Mouse (Mus musculus) E14TG2a.4 (cell line): ENCODE measurements around the gene Dnase2b.

Experiments used
- H3K27me3 ChIP-seq: 2 replicates; pipeline ENCODE4 v1.6.1; 2014; ENCODE audit warnings: low read length, control low read depth; ENCODE audit not compliant: insufficient read depth
- H3K36me3 ChIP-seq: 2 replicates; pipeline ENCODE4 v1.6.1; 2014; ENCODE audit warnings: low read length, control low read depth; ENCODE audit not compliant: insufficient read depth
- H3K4me1 ChIP-seq: replicated peaks from 2 replicates; pipeline ENCODE4 v1.6.1; 2014; ENCODE audit warnings: low read depth, low read length, control low read depth
- H3K4me3 ChIP-seq: replicated peaks from 2 replicates; pipeline ENCODE4 v1.5.1; 2014; ENCODE audit warnings: mild to moderate bottlenecking, low read length
- H3K9me3 ChIP-seq: 2 replicates; pipeline ENCODE4 v1.6.1; 2014; ENCODE audit warnings: low read length, control low read depth
- CTCF ChIP-seq: conservative IDR thresholded peaks from 2 replicates; pipeline ENCODE4 v1.5.1; 2014; ENCODE audit warnings: low read length
- NANOG ChIP-seq: IDR thresholded peaks from 2 replicates; pipeline ENCODE4 v1.6.1; 2014; ENCODE audit warnings: borderline replicate concordance, low read length, mixed read lengths
- POU5F1 ChIP-seq: IDR thresholded peaks from 2 replicates; pipeline ENCODE4 v1.6.1; 2014; ENCODE audit warnings: low read length, borderline replicate concordance

Dnase2b gene

DNA sequence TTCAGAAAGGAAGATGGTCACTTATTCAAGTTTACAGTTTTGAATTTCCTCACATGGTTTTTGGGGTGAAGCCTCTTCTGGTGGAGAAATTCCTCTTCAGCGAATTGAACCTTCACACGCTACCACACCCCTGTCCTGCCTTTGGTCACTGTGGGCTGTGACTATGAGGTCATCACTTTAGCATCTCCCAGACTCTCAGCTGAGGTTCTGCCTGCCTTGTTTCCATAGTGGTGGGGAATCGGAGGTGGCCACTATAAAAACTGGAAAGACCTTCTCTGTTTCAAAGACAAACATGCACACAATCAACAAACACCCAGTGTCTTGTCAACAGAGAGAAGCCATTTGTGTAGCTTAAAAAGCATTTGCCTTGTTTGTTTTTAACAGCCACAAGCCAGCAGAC is 35.8 kb upstream of the Dnase2b start, which contains the start of gene 4930503B20Rik:
4930503B20Rik (minus strand) TSS at position 101 of the 400 bp plus-strand sequence.
- TF ChIP-seq CTCF (no peak), POU5F1 (no peak), NANOG (no peak)
- H3K4me1 ChIP-seq, result peaks cover 12% of the 10 kb centered on the region
- H3K9me3 ChIP-seq, result no peaks in the 10 kb centered on the region
- peaks cover 4% of the 10 kb centered on the region; the same call in 1 of the 2 replicates for H3K27me3 ChIP-seq
- no peak within 1 kb of the TSS for H3K4me3 ChIP-seq
- H3K36me3 ChIP-seq, result no peaks in the 10 kb centered on the region

GRCm38 (mm10) chr3:146650716-146651115 is 35.3 kb upstream of the Dnase2b start:
- TF ChIP-seq POU5F1 (no peak), NANOG (peak; percentile 96), CTCF (no peak)
- H3K4me1 ChIP-seq, result peaks cover 12% of the 10 kb centered on the region
- H3K27me3 ChIP-seq, result peaks cover 4% of the 10 kb centered on the region; the same call in 1 of the 2 replicates
- no peaks in the 10 kb centered on the region for H3K36me3 ChIP-seq
- H3K9me3 ChIP-seq, result no peaks in the 10 kb centered on the region
- no peak overlapping the region for H3K4me3 ChIP-seq

DNA sequence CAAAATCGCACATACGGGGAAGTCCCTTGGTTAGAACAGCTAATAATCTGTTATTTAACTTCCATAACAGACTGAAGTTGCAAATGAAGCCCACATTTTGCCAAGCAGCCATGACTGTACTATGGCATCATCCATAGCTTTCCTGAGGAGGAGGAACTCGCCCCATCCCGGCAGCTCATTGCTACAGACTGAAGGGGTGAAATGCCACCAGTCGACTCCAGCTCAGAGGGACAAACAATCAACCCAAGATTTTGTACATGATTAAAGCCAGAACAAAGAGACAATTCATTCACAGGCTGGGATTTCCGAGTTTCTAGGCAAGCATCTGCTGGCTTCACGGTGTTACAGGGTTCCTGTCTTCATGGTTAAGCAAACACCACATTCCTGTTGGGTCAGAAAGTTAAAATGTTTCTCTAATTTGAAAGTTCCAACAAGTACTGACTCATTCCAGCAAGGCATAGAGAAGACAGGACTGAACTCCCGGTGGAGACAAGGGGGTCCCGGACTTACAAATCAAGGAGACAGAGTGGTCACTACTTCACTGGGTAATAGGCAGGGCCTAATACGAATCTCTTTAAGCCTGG is 34.0 kb upstream of the Dnase2b start:
- Histone ChIP-seq H3K9me3 (no peaks in the 10 kb centered on the region), H3K4me3 (no peak overlapping the region), H3K4me1 (peaks cover 4% of the 10 kb centered on the region; the same call in 1 of the 2 replicates), H3K27me3 (peaks cover 4% of the 10 kb centered on the region; the same call in 1 of the 2 replicates), H3K36me3 (no peaks in the 10 kb centered on the region)
- TF ChIP-seq NANOG (no peak), CTCF (no peak), POU5F1 (no peak)

DNA sequence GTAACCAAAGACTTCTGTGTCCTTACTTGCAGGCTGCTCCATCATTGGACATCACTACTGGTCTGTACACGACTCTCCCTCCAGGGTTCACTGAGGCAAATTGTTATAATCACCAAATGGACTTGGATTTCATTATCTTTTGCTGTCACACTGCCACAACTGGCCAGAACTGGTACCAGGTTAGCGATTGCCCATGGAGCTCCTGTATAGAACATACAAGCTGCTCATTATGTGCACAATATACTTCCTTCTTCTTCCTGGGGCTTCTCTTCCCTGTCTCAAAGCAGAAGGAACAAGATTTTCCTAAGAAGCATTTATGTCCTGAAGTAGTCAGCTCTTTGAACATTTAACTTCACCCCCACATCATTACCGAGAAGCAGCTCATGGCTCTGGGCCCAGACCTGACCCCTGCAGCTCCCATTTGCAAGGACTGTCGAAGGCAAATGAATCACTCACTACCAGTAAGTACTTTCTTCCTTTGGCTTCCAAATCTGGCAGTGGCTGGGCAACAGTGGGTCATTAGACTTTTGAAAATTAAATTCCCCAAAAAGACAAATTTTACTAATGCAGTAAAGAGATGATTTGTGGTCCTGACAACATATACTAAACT is 26.5 kb upstream of the Dnase2b start:
- TF ChIP-seq NANOG, result no peak
- no peak for TF ChIP-seq POU5F1
- TF ChIP-seq CTCF, result no peak
- Histone ChIP-seq H3K4me1 (no peaks in the 10 kb centered on the region), H3K36me3 (no peaks in the 10 kb centered on the region), H3K27me3 (no peaks in the 10 kb centered on the region), H3K9me3 (peaks cover 22% of the 10 kb centered on the region), H3K4me3 (no peak overlapping the region)

DNA sequence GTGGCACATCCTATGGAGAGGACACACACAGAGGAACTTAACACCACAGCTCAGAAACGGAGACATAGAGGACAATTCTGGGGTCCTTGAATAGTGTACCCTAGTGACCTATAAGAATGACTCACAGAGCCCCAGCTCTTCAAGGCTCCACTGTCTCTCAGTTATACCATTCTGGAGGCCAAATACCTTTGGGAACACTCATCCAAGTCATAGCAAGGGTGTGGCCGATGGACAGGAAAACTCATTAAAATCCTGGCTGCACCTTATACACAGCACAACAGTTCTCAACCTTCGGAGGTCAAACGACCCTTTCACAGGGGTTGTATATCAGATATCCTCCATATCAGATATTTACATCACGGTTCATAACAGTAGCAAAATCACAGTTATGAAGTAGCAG is 17.1 kb upstream of the Dnase2b start:
- Histone ChIP-seq H3K4me3 (no peak overlapping the region), H3K9me3 (peaks cover 8% of the 10 kb centered on the region; the same call in 1 of the 2 replicates), H3K36me3 (no peaks in the 10 kb centered on the region), H3K27me3 (no peaks in the 10 kb centered on the region), H3K4me1 (no peaks in the 10 kb centered on the region)
- TF ChIP-seq NANOG (no peak), POU5F1 (no peak), CTCF (no peak)

GRCm38 (mm10) chr3:146628227-146628982 is 13.0 kb upstream of the Dnase2b start:
- no peaks in the 10 kb centered on the region for H3K9me3 ChIP-seq
- H3K27me3 ChIP-seq, result no peaks in the 10 kb centered on the region
- H3K36me3 ChIP-seq, result no peaks in the 10 kb centered on the region
- no peak overlapping the region for H3K4me3 ChIP-seq
- H3K4me1 ChIP-seq, result no peaks in the 10 kb centered on the region
- no peak for TF ChIP-seq POU5F1
- TF ChIP-seq NANOG, result no peak
- no peak for TF ChIP-seq CTCF

DNA sequence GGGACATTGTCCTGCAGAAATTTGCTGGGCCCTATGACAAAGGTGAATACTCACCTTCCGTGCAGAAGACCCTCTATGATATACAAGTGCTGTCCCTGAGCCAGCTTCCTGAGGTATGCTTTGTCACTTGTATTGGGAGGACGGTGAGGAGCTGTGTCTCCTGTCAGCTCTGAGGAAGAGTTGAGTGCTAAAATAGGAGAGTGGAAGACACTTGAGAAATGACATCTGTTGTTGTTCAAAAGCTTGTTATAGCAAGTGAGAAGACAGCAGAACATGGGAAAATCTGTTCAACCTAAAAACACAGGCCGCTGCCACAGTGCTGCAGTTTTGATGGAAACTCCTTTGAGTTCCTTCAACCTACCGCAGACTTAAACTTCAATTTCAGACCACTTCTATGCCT is 10.4 kb upstream of the Dnase2b start:
- no peaks in the 10 kb centered on the region for H3K36me3 ChIP-seq
- H3K4me1 ChIP-seq, result no peaks in the 10 kb centered on the region
- H3K4me3 ChIP-seq, result no peak overlapping the region
- TF ChIP-seq NANOG, result no peak
- TF ChIP-seq CTCF, result no peak
- no peak for TF ChIP-seq POU5F1
- H3K27me3 ChIP-seq, result no peaks in the 10 kb centered on the region
- H3K9me3 ChIP-seq, result no peaks in the 10 kb centered on the region

- Histone ChIP-seq H3K4me3 (no peak overlapping the region), H3K4me1 (no peaks in the 10 kb centered on the region), H3K36me3 (no peaks in the 10 kb centered on the region), H3K9me3 (no peaks in the 10 kb centered on the region), H3K27me3 (no peaks in the 10 kb centered on the region)
- TF ChIP-seq NANOG (no peak), CTCF (no peak), POU5F1 (no peak)
Observed at GRCm38 (mm10) chr3:146621966-146622365, 6.6 kb upstream of the Dnase2b start.
